Mouse (Mus musculus): ENCODE measurements at regions not wholly inside any gene's neighbourhood (a gene's known extent, or its start where the extent isn't known, plus 50 kb on each side); places are given as distances from the start of the nearest gene placed in this dataset.

DNA sequence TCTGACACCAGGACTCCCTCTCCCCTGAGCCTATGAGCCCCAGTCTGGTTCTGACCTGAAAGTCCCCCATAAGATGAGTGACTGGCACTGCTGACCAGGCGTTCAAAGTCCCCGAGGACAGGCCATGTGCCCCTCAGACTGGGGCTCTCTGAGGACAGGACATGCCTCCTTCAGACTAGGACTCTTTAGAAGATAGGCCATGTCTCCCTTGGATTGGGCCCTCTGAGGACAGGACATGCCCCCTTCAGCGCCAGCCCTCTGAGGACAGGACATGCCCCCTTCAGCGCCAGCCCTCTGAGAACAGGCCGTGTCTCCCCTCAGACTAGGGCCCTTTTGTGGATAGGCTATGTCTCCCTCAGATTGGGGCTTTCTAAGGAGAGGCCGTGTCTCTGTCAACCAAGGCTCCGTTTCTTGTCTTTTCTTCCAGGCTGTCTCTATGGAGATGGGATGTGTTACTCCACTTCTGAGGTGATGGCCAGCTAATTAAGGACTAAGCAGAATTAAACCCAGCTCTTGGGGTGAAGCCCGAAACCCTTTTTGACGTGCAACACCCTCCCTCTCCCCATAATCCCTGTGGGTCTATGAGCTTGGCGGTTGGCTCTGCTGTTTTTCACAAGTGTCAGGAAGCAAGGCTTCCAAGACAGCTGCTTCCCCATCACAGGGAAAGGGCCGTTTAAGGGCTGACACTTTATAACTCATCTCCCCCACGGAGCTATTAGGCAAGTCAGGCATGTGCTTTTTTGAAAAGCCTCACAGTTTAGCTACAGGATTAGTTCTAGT is 135.8 kb downstream of the Vegfa start:
- no peak for TF ChIP-seq GATA1 (IDR thresholded peaks at IDR 0.05; ENCODE audit: low read depth, low read length)
- TF ChIP-seq CTCF (IDR thresholded peaks at IDR 0.05 in 2 of 3, conservative IDR thresholded peaks at IDR 0.05 in 1 of 3; ENCODE audit: control insufficient read depth in 1 of 3, insufficient read depth in 1 of 3, low read depth in 2 of 3, low read length in 3 of 3, poor library complexity in 1 of 3, severe bottlenecking in 1 of 3) = no peak
- TF ChIP-seq ZC3H11A (IDR thresholded peaks at IDR 0.05; ENCODE audit: low read depth, low read length) = no peak
